Mouse (Mus musculus) liver (tissue): ENCODE data around the gene Pdcd6.
A peak's percentile ranks its signal among the peaks of the same experiment; 100 is the strongest.

ENCODE experiments used
- DNase-seq: peaks from one replicate; pipeline ENCODE4 v3.0.0-alpha.2; 2020; ENCODE audit warnings: mixed read lengths

Pdcd6 gene

GRCm38 (mm10) chr13:74275726-74276125, 41.7 kb downstream of the Pdcd6 start:
- peak; percentile 5 for DNase-seq

GRCm38 (mm10) chr13:74260231-74260992, 57.0 kb downstream of the Pdcd6 start:
- DNase-seq: peak; percentile 40

DNA sequence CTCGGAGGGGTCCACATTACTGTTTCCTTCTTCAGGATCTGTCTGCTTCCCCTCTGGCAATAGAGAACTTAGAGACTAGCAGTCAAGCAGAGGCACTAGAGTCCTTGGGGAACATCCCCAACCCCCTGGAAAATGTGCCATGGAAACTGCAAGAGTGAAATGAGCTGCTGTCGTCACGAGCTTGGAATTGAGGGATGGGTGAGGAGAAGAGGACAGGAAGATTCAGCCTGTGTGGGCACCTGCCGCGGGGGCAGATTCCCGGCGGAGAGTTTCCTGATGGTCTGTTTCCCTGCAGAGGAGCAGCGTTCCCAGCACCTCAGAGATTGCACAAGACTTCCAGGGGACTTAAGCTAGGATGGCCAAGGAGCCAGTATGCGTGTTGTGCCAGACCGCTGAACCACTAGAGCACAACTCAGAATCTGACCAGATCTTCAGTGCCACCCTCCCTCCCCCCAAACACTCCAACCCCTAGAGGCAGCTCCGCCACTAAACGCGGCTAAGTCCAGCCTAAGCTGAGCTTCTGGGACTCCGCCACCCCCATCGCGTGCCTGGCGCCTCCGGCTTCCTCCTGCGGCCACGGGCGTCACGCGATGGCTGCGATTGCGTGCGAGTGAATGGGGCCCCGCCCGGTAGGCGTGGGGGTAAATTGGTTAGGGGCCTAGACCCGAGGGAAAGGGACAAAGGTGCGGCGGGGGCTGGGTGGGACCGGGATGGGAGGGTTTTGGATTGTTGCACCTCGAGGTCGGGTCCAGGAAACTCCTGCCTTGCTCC, 57.7 kb downstream of the Pdcd6 start:
- peak; percentile 40 for DNase-seq
